Mouse (Mus musculus) left cerebral cortex, postnatal 25 days (tissue): Measurements from ENCODE around the gene Dr1. TPM values are rescaled to one million over a fixed set of nuclear protein-coding genes. Genes with fewer than 3 reads are reported as not detected.
"Not testable (repeated sequence)": the region's sequence is repeated elsewhere in the genome, so short reads cannot be mapped to it uniquely, and the experiment has no call there.

Experiments used
- DNase-seq, 2 experiments: peaks; one replicate each; pipeline ENCODE4 v3.0.0; 2022; ENCODE audit warnings: low spot score in 2 of 2, mixed read lengths in 1 of 2
- intact Hi-C: fragments of 180-260 bp; cut with DNase I; formaldehyde crosslinking; loops from one replicate; pipeline ENCODE4 v1.15.1; 2025
- total RNA-seq, 2 experiments: library from RNA; stranded (reverse); gene quantifications; 2 replicates each; pipeline ENCODE4 v1.2.3; 2021

Gene Dr1
- total RNA-seq: 10 to 100 TPM; 36.4 to 38.9 TPM

- DNase-seq: peak; percentile 86 to 88
- intact Hi-C loops: loop anchor here (2.0 to 10.0 kb wide), 4 partner anchors 44 to 364 kb away; partner anchors contain the start of genes Ccdc18, Mtf2, Pigg and Rpl5
Measured at GRCm38 (mm10) chr5:108268127-108269062, at the start of gene Dr1. Gene Dr1 (plus strand): TSS chr5:108268897.

- intact Hi-C loops: no loop called here
- DNase-seq: no peak
Measured at GRCm38 (mm10) chr5:108224077-108224476, 44.6 kb upstream of the Dr1 start.

GRCm38 (mm10) chr5:108226159-108226558, 42.5 kb upstream of the Dr1 start:
- no peak for DNase-seq
- intact Hi-C loops: no loop called here

GRCm38 (mm10) chr5:108246314-108246765, 22.4 kb upstream of the Dr1 start:
- intact Hi-C loops: no loop called here
- DNase-seq: no peak

- intact Hi-C loops: no loop called here
- no peak for DNase-seq
Measured at GRCm38 (mm10) chr5:108250033-108250432, 18.7 kb upstream of the Dr1 start.

- intact Hi-C loops: no loop called here
- no peak for DNase-seq
Measured at GRCm38 (mm10) chr5:108255259-108255658, 13.4 kb upstream of the Dr1 start.

- intact Hi-C loops: loop anchor here (10.0 kb wide), 1 partner anchor 358 kb away; the partner anchor contains the start of gene Rpl5
- DNase-seq: peak in 1 of 2 experiments; percentile 14
Measured at GRCm38 (mm10) chr5:108262722-108263121, 6.0 kb upstream of the Dr1 start.

GRCm38 (mm10) chr5:108263785-108264184, 4.9 kb upstream of the Dr1 start:
- intact Hi-C loops: loop anchor here (10.0 kb wide), 1 partner anchor 359 kb away; the partner anchor contains the start of gene Rpl5
- DNase-seq: not testable (repeated sequence)

GRCm38 (mm10) chr5:108266990-108267389, 1.7 kb upstream of the Dr1 start:
- intact Hi-C loops: loop anchor here (10.0 kb wide), 1 partner anchor 362 kb away; the partner anchor contains the start of gene Rpl5
- DNase-seq: no peak

GRCm38 (mm10) chr5:108269063-108269810, 540 bp downstream of the Dr1 start:
- intact Hi-C loops: loop anchor here (2.0 to 10.0 kb wide), 4 partner anchors 44 to 364 kb away; partner anchors contain the start of genes Ccdc18, Mtf2, Pigg and Rpl5
- peak in 1 of 2 experiments; percentile 2 for DNase-seq

GRCm38 (mm10) chr5:108269811-108270151, 1.1 kb downstream of the Dr1 start:
- DNase-seq: no peak
- intact Hi-C loops: loop anchor here (2.0 to 10.0 kb wide), 5 partner anchors 43 to 1288 kb away; partner anchors contain the start of genes Ccdc18, Crlf2, Mtf2 and Pigg

GRCm38 (mm10) chr5:108270415-108270814, 1.7 kb downstream of the Dr1 start:
- no peak for DNase-seq
- intact Hi-C loops: loop anchor here (5.0 kb wide), 1 partner anchor 1287 kb away; the partner anchor contains the start of gene Crlf2

GRCm38 (mm10) chr5:108271345-108271744, 2.6 kb downstream of the Dr1 start:
- intact Hi-C loops: loop anchor here (5.0 kb wide), 1 partner anchor 1286 kb away; the partner anchor contains the start of gene Crlf2
- not testable (repeated sequence) for DNase-seq

- intact Hi-C loops: no loop called here
- DNase-seq: no peak
Measured at GRCm38 (mm10) chr5:108286957-108287356, 18.3 kb downstream of the Dr1 start.

GRCm38 (mm10) chr5:108301567-108301966, 32.9 kb downstream of the Dr1 start:
- DNase-seq: no peak
- intact Hi-C loops: no loop called here

GRCm38 (mm10) chr5:108312224-108313064, 43.7 kb downstream of the Dr1 start, which contains the start of gene Pigg:
Gene Pigg (plus strand): TSS chr5:108312609.
- intact Hi-C loops: loop anchor here (2.0 kb wide), 2 partner anchors 44 to 180 kb away; partner anchors contain the start of genes Ccdc18, Dr1 and Tmed5
- DNase-seq: peak; percentile 93 to 96

GRCm38 (mm10) chr5:108313065-108313860, 44.6 kb downstream of the Dr1 start:
- intact Hi-C loops: loop anchor here (2.0 kb wide), 2 partner anchors 44 to 180 kb away; partner anchors contain the start of genes Ccdc18, Dr1 and Tmed5

More at GRCm38 (mm10) chr5:108313065-108313860, 44.6 kb downstream of the Dr1 start:
- no peak for DNase-seq
